Mouse (Mus musculus) G1E (cell line): ENCODE measurements at regions not wholly inside any gene's neighbourhood (a gene's known extent, or its start where the extent isn't known, plus 50 kb on each side); places are given as distances from the start of the nearest gene placed in this dataset.

Experiments used
- CTCF ChIP-seq: IDR thresholded peaks from 2 replicates; pipeline ENCODE4 v1.5.1; 2012; ENCODE audit warnings: low read depth, low read length, inconsistent platforms, mixed read lengths
- GATA1 ChIP-seq: IDR thresholded peaks from 2 replicates; pipeline ENCODE4 v1.6.1; 2012; ENCODE audit warnings: borderline replicate concordance, low read length, inconsistent platforms, mixed read lengths
- POLR2AphosphoS5 ChIP-seq: IDR thresholded peaks from 2 replicates; pipeline ENCODE4 v1.6.1; 2012; ENCODE audit warnings: low read depth, low read length, inconsistent platforms; ENCODE audit not compliant: insufficient replicate concordance

DNA sequence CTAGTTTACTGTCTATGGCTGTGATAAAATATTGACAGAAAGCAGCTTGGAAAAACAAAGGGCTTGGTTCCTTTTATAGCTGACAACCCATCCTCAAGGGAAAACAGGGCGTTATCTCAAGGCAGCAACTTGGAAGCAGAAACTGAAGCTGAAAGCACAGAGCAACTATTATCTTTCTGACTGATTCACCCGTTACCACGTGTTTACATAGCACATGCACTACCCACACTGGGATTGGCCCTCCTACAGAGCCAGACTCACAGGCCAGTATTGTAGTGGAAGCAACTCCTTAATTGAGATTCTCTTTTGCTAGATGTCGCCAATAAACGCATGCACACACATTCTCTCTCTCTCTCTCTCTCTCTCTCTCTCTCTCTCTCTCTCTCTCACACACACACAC lies 465.5 kb downstream of the Pros1 start:
- TF ChIP-seq POLR2AphosphoS5 (no peak), CTCF (no peak), GATA1 (no peak)
